Mouse (Mus musculus): Measurements from ENCODE around the gene Rapgef2.

The Rapgef2 gene

GRCm38 (mm10) chr3:79283976-79284375, 2.3 kb downstream of the Rapgef2 start:
- no peak for DNase-seq (ENCODE audit: low read depth, low spot score)

- DNase-seq (ENCODE audit: low read depth, low spot score), result no peak
Measured at GRCm38 (mm10) chr3:79283031-79283430, 3.3 kb downstream of the Rapgef2 start.

- DNase-seq (ENCODE audit: low read depth, low spot score), result no peak
Measured at GRCm38 (mm10) chr3:79275856-79276645, 10.3 kb downstream of the Rapgef2 start.

- DNase-seq (ENCODE audit: low read depth, low spot score), result no peak
Measured at GRCm38 (mm10) chr3:79273350-79273749, 13.0 kb downstream of the Rapgef2 start.

- DNase-seq (ENCODE audit: low read depth, low spot score), result peak; percentile 57
Measured at GRCm38 (mm10) chr3:79272939-79273338, 13.4 kb downstream of the Rapgef2 start.

GRCm38 (mm10) chr3:79270980-79271555, 15.2 kb downstream of the Rapgef2 start:
- no peak for DNase-seq (ENCODE audit: low read depth, low spot score)

GRCm38 (mm10) chr3:79269872-79270271, 16.4 kb downstream of the Rapgef2 start:
- DNase-seq (ENCODE audit: low read depth, low spot score), result no peak

- no peak for DNase-seq (ENCODE audit: low read depth, low spot score)
Measured at GRCm38 (mm10) chr3:79266976-79267375, 19.3 kb downstream of the Rapgef2 start.

GRCm38 (mm10) chr3:79261816-79262316, 24.5 kb downstream of the Rapgef2 start:
- DNase-seq (ENCODE audit: low read depth, low spot score), result no peak

- DNase-seq (ENCODE audit: low read depth, low spot score), result no peak
Measured at GRCm38 (mm10) chr3:79254023-79254422, 32.3 kb downstream of the Rapgef2 start.

GRCm38 (mm10) chr3:79253416-79253815, 32.9 kb downstream of the Rapgef2 start:
- peak; percentile 45 for DNase-seq (ENCODE audit: low read depth, low spot score)

- peak; percentile 62 for DNase-seq (ENCODE audit: low read depth, low spot score)
Measured at GRCm38 (mm10) chr3:79252921-79253394, 33.4 kb downstream of the Rapgef2 start.

GRCm38 (mm10) chr3:79249955-79250354, 36.4 kb downstream of the Rapgef2 start:
- DNase-seq (ENCODE audit: low read depth, low spot score), result no peak

- DNase-seq (ENCODE audit: low read depth, low spot score), result peak; percentile 73
Measured at GRCm38 (mm10) chr3:79248659-79249235, 37.6 kb downstream of the Rapgef2 start.

- DNase-seq (ENCODE audit: low read depth, low spot score), result peak; percentile 81
Measured at GRCm38 (mm10) chr3:79248208-79248607, 38.1 kb downstream of the Rapgef2 start.

- no peak for DNase-seq (ENCODE audit: low read depth, low spot score)
Measured at GRCm38 (mm10) chr3:79244347-79244746, 42.0 kb downstream of the Rapgef2 start.

- DNase-seq (ENCODE audit: low read depth, low spot score), result no peak
Measured at GRCm38 (mm10) chr3:79242922-79243705, 43.2 kb downstream of the Rapgef2 start.

- no peak for DNase-seq (ENCODE audit: low read depth, low spot score)
Measured at GRCm38 (mm10) chr3:79242298-79242697, 44.0 kb downstream of the Rapgef2 start.

- DNase-seq (ENCODE audit: low read depth, low spot score), result peak; percentile 81
Measured at GRCm38 (mm10) chr3:79239066-79239462, 47.3 kb downstream of the Rapgef2 start.

- no peak for DNase-seq (ENCODE audit: low read depth, low spot score)
Measured at GRCm38 (mm10) chr3:79238456-79239065, 47.8 kb downstream of the Rapgef2 start.

Measured in CD4-positive helper T cell, adult 2 months (primary cell).